Mouse (Mus musculus): ENCODE data around the gene Zbtb17.

GRCm38 (mm10) chr4:141460481-141460880, 16.0 kb downstream of the Zbtb17 start:
- TF ChIP-seq POLR2A (IDR thresholded peaks at IDR 0.05; ENCODE audit: low read depth, low read length) (no peak), CTCF (IDR thresholded peaks at IDR 0.05; ENCODE audit: extremely low read depth, insufficient read length, insufficient replicate concordance, low read depth, low read length) (no peak)

Data from small intestine, adult 2 months (tissue).